Mouse (Mus musculus) myocyte (in vitro differentiated cells): Measurements from ENCODE around the gene Vmn1r67. TPM values are rescaled to one million over a fixed set of nuclear protein-coding genes. Genes with fewer than 3 reads are reported as not detected.
A peak's percentile ranks its signal among the peaks of the same experiment; 100 is the strongest.

ENCODE experiments used
- H3K27me3 ChIP-seq: one replicate; pipeline ENCODE4 v1.6.1; 2011; ENCODE audit not compliant: control insufficient read depth, insufficient read depth, insufficient read length
- H3K36me3 ChIP-seq: one replicate; pipeline ENCODE4 v1.6.1; 2011; ENCODE audit not compliant: control insufficient read depth, insufficient read depth
- H3K4me2 ChIP-seq: one replicate; pipeline ENCODE4 v1.6.1; 2011; ENCODE audit warnings: low read depth, control low read depth
- H3K4me3 ChIP-seq: one replicate; pipeline ENCODE4 v1.5.1; 2011; ENCODE audit warnings: mild to moderate bottlenecking, control low read depth, moderate library complexity
- H3K79me2 ChIP-seq: one replicate; pipeline ENCODE4 v1.6.1; 2011; ENCODE audit not compliant: control insufficient read depth, insufficient read depth
- H3ac ChIP-seq: one replicate; pipeline ENCODE4 v1.6.1; 2011; ENCODE audit not compliant: control insufficient read depth, insufficient read length
- CEBPB ChIP-seq: IDR thresholded peaks from 2 replicates; pipeline ENCODE4 v1.6.1; 2011; ENCODE audit warnings: mild to moderate bottlenecking, moderate library complexity; ENCODE audit not compliant: poor library complexity, insufficient read depth, severe bottlenecking
- E2F4 ChIP-seq: IDR thresholded peaks from one replicate; pipeline ENCODE4 v1.6.1; 2011; ENCODE audit warnings: mild to moderate bottlenecking, control low read depth, moderate library complexity; ENCODE audit not compliant: insufficient read depth
- MAX ChIP-seq: IDR thresholded peaks from one replicate; pipeline ENCODE4 v1.6.1; 2011; ENCODE audit warnings: low read depth, mild to moderate bottlenecking, control low read depth
- MYOD1 ChIP-seq, 3 experiments: IDR thresholded peaks; one replicate each; pipeline ENCODE4 v1.6.1; 2011; ENCODE audit warnings: control low read depth in 2 of 3, low read depth in 2 of 3, mild to moderate bottlenecking in 2 of 3, moderate library complexity in 1 of 3; ENCODE audit not compliant: insufficient read length in 2 of 3, control insufficient read depth in 1 of 3
- MYOG ChIP-seq, 3 experiments: IDR thresholded peaks; one replicate each; pipeline ENCODE4 v1.6.1; 2011; ENCODE audit warnings: control low read depth in 2 of 3, low read depth in 2 of 3, mild to moderate bottlenecking in 2 of 3; ENCODE audit not compliant: insufficient read length in 2 of 3, control insufficient read depth in 1 of 3, insufficient read depth in 1 of 3
- POLR2A ChIP-seq: IDR thresholded peaks from one replicate; pipeline ENCODE4 v1.6.1; 2011; ENCODE audit warnings: low read depth, mild to moderate bottlenecking, control low read depth, moderate library complexity; ENCODE audit not compliant: insufficient read length
- POLR2AphosphoS2 ChIP-seq: IDR thresholded peaks from one replicate; pipeline ENCODE4 v1.6.1; 2011; ENCODE audit warnings: low read depth, control low read depth; ENCODE audit not compliant: insufficient read length
- REST ChIP-seq: IDR thresholded peaks from one replicate; pipeline ENCODE4 v1.6.1; 2011; ENCODE audit warnings: mild to moderate bottlenecking, control low read depth, moderate library complexity; ENCODE audit not compliant: insufficient read depth, insufficient read length
- SRF ChIP-seq: IDR thresholded peaks from one replicate; pipeline ENCODE4 v1.6.1; 2011; ENCODE audit warnings: low read depth; ENCODE audit not compliant: control insufficient read depth, insufficient read length
- TCF12 ChIP-seq: IDR thresholded peaks from one replicate; pipeline ENCODE4 v1.6.1; 2011; ENCODE audit warnings: mild to moderate bottlenecking, control low read depth; ENCODE audit not compliant: poor library complexity, insufficient read depth, severe bottlenecking
- USF1 ChIP-seq: IDR thresholded peaks from one replicate; pipeline ENCODE4 v1.6.1; 2011; ENCODE audit warnings: low read depth, mild to moderate bottlenecking, control low read depth, moderate library complexity
- polyA plus RNA-seq: library from polyadenylated mRNA; unstranded; fragments of >200 nt; fragmentation: generic; extraction: Trizol; gene quantifications from one replicate; pipeline ENCODE4 v1.2.1, GENCODE M21; 2012; ENCODE audit warnings: missing spikeins

Vmn1r67 gene
- polyA plus RNA-seq, 1 experiment: not detected

DNA sequence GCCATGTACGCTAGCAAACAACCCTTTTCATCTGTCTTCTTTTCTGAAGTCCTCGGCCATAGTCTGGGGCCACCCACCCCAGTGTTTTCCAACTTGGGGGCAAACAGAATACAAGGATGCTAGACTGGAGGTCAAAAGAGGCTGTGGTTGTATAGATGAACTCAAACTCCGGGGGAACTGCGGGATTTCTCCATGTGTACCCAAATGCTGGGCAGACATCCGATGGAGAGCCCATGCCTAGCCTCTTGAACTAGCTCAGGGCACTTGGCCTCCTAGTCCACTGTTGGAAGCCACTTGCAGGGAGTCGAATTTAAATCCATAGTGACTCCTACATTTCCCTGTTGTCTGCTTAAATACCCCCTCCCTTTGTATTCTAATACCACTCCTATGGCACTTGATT, 52.4 kb downstream of the Vmn1r67 start:
- no peak for TF ChIP-seq REST
- TF ChIP-seq MAX: no peak
- TF ChIP-seq MYOG (IDR thresholded peaks at IDR 0.05; ENCODE audit: control insufficient read depth in 1 of 3, insufficient read depth in 1 of 3, insufficient read length in 2 of 3, low read depth in 2 of 3): no peak
- no peak for TF ChIP-seq E2F4
- no peak for TF ChIP-seq POLR2A
- TF ChIP-seq MYOD1 (IDR thresholded peaks at IDR 0.05; ENCODE audit: control insufficient read depth in 1 of 3, insufficient read length in 2 of 3, low read depth in 2 of 3): no peak
- TF ChIP-seq TCF12: no peak
- TF ChIP-seq SRF: no peak
- TF ChIP-seq CEBPB: no peak
- no peak for TF ChIP-seq USF1
- no peak for TF ChIP-seq POLR2AphosphoS2
- peaks cover 11% of the 10 kb centered on the region for H3K79me2 ChIP-seq
- peak overlapping the region; percentile 58 for H3ac ChIP-seq
- peaks cover 12% of the 10 kb centered on the region for H3K36me3 ChIP-seq
- peak overlapping the region; percentile 45 for H3K4me2 ChIP-seq
- H3K4me3 ChIP-seq: peak overlapping the region; percentile 73
- no peaks in the 10 kb centered on the region for H3K27me3 ChIP-seq

Other genes with a start within 250 kb of the Vmn1r67 start
- gene Vmn1r66, start 165.3 kb upstream of the Vmn1r67 start, polyA plus RNA-seq: not detected
- gene Zik1, start 52.1 kb downstream of the Vmn1r67 start, polyA plus RNA-seq: 0.96 TPM
- not detected for gene Vmn1r68, start 115.2 kb downstream of the Vmn1r67 start, polyA plus RNA-seq
- gene Vmn1r69, start 170.3 kb downstream of the Vmn1r67 start, polyA plus RNA-seq: not detected
- not detected for gene Vmn1r70, start 188.2 kb downstream of the Vmn1r67 start, polyA plus RNA-seq
- not detected for gene Nlrp4b, start 244.5 kb downstream of the Vmn1r67 start, polyA plus RNA-seq